Mouse (Mus musculus) brown adipose tissue, adult 24 weeks (tissue): ENCODE results near the gene Snx4. TPM values are rescaled to one million over a fixed set of nuclear protein-coding genes. Genes with fewer than 3 reads are reported as not detected.
A peak's percentile ranks its signal among the peaks of the same experiment; 100 is the strongest.

ENCODE experiments used
- H3K27ac ChIP-seq: fragments of 200-500 bp; replicated peaks from 2 replicates; pipeline ENCODE4 v1.5.1; 2012; ENCODE audit warnings: low read depth, mild to moderate bottlenecking, low read length
- H3K4me1 ChIP-seq: fragments of 200-500 bp; 2 replicates; pipeline ENCODE4 v1.6.1; 2012; ENCODE audit warnings: low read length, mixed read lengths; ENCODE audit not compliant: control insufficient read depth, insufficient read depth, insufficient read length
- H3K4me3 ChIP-seq: fragments of 200-500 bp; 2 replicates; pipeline ENCODE4 v1.5.1; 2012; ENCODE audit warnings: low read depth, mild to moderate bottlenecking, low read length, moderate library complexity; ENCODE audit not compliant: insufficient read depth
- polyA plus RNA-seq: library from polyadenylated mRNA; stranded (reverse); fragments of >200 nt; gene quantifications from 2 replicates; pipeline ENCODE4 v1.2.4, GENCODE M21; 2012; ENCODE audit not compliant: missing spikeins, insufficient read depth, insufficient read length

Snx4 gene
- polyA plus RNA-seq, 1 experiment: 36.8 TPM

DNA sequence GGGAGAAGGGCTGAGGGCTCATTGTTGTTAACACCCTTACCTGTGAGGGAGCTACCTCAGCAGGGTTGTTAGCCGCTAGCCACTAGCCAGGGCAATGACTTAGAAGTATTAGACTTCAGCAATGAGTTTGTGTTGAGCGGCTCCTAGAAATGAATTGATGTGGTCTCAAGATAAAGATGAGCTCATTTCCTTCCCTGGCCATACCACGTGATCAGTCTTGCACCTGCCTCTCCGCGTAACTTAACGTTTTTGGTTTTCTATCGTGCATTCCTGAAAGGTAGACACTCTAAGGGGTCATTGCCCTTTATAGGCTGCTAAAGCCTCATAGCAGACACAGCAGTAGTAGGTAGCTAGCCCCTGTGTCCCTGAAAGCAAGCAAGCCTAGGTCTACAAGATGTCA, 92.4 kb downstream of the Snx4 start:
- no peak overlapping the region for H3K4me3 ChIP-seq
- no peaks in the 10 kb centered on the region for H3K4me1 ChIP-seq
- no peak overlapping the region for H3K27ac ChIP-seq

DNA sequence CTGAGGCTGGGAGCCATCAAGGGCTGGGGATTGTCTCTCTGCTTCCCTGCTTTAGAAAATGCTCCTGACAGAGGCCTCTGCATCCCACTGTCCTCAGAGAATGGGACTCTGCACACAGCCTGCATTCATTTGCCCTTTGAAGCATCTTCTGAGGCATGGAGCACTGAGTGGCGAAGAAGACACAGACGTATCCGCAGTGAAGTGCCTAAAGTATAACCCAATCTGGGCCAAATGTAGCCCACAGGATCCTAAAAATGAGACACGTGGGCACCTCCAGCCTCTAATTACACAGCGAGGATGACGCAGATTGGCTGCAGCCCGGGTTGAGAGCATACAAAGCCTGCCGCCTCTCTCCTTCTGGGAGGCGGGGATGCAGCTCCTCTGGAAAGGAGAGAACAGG, 93.1 kb downstream of the Snx4 start:
- Histone ChIP-seq H3K27ac (no peak overlapping the region), H3K4me3 (peak overlapping the region; percentile 46; the same call in 1 of the 2 replicates), H3K4me1 (no peaks in the 10 kb centered on the region)

DNA sequence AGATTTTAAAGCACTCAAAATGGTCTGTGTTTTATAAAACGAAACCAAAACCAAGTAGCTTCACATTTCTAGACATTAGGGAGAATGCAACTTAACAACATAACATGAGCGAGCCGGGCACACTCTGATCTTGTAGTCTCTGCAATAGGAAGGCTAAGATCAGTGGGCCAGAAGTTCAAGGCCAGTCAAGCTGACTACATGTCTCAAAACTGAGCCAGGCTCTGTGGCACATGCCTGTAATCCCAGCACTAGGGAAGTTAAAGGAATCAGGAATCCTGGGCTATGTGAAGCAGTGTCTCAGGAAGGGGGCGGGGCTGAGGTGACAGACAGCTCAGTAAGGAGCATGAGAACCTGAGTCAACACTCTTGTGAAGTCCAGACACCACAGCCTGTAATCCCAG, 93.6 kb downstream of the Snx4 start:
- no peaks in the 10 kb centered on the region for H3K4me1 ChIP-seq
- peak overlapping the region; percentile 46 for H3K4me3 ChIP-seq
- H3K27ac ChIP-seq: no peak overlapping the region

DNA sequence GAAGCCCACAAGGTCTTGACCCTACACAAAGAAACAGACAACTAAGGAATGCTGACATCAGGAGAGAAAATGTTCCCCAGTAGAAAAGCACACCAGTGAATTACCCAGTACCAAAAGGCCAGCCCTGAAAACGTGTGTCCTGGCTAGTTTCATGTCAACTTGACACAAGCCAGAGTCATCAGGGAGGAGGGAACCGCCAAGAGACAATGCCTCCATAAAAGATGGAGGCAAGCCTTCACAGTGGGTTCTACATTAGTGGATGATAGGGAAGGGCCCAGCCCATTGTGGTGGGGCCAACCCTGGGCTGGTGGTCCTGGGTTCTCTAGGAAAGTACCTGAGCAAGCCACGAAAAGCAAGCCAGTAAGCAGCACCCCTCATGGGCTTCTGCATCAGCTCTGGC, 95.1 kb downstream of the Snx4 start:
- Histone ChIP-seq H3K27ac (no peak overlapping the region), H3K4me1 (no peaks in the 10 kb centered on the region), H3K4me3 (no peak overlapping the region)

DNA sequence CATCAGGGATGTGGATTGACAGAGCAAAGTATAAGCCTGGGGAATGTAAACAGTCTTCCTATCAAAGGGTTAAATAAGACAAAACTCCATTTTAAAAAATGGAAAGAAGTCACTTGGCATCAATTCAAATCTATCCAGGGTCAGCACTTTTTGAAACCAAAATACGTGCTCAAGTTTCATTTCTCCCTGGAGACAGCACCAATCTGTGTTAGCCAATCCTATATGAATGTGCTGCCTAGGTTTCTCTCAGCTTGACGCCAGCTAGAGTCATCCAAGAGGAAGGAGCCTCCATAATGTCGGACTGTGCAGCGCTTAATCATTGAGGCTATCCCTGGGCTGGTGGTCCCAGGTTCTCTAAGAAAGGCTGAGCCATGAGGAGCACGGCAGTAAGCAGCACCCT, 95.9 kb downstream of the Snx4 start:
- no peak overlapping the region for H3K4me3 ChIP-seq
- no peaks in the 10 kb centered on the region for H3K4me1 ChIP-seq
- no peak overlapping the region for H3K27ac ChIP-seq

Other genes with a start within 250 kb of the Snx4 start
- 0.87 and 0.92 TPM in 2 replicates for gene Iqcg, start 195.2 kb upstream of the Snx4 start, polyA plus RNA-seq
- gene Rpl35a, start 195.0 kb upstream of the Snx4 start, polyA plus RNA-seq: 699 and 762 TPM in 2 replicates
- 2.1 and 2.4 TPM in 2 replicates for gene Lmln, start 188.9 kb upstream of the Snx4 start, polyA plus RNA-seq
- gene Osbpl11, start 66.4 kb upstream of the Snx4 start, polyA plus RNA-seq: 23.3 and 24.1 TPM in 2 replicates
- 15.4 and 17.3 TPM in 2 replicates for gene Zfp148, start 129.4 kb downstream of the Snx4 start, polyA plus RNA-seq